Mouse (Mus musculus) spleen, adult 2 months (tissue): ENCODE measurements at regions not wholly inside any gene's neighbourhood (a gene's known extent, or its start where the extent isn't known, plus 50 kb on each side); places are given as distances from the start of the nearest gene placed in this dataset.

Source experiments
- DNase-seq, 2 experiments: peaks; one replicate each; pipeline versions ENCODE4 v3.0.0 to v3.0.0-alpha.2; 2012 to 2021; ENCODE audit warnings: low spot score in 2 of 2, low read depth in 1 of 2
- H3K27ac ChIP-seq: fragments of 200-500 bp; 2 replicates; pipeline ENCODE4 v1.5.1; 2012; ENCODE audit warnings: low read length, inconsistent platforms; ENCODE audit not compliant: insufficient read depth
- H3K27me3 ChIP-seq: fragments of 200-500 bp; 2 replicates; pipeline ENCODE4 v1.6.1; 2012; ENCODE audit warnings: mild to moderate bottlenecking, moderate library complexity, low read length, inconsistent platforms; ENCODE audit not compliant: control insufficient read depth, insufficient read depth
- H3K36me3 ChIP-seq: fragments of 200-500 bp; 2 replicates; pipeline ENCODE4 v1.6.1; 2012; ENCODE audit warnings: mild to moderate bottlenecking, low read length, inconsistent platforms; ENCODE audit not compliant: control insufficient read depth, insufficient read depth
- H3K4me1 ChIP-seq: fragments of 200-500 bp; 2 replicates; pipeline ENCODE4 v1.6.1; 2011; ENCODE audit warnings: inconsistent platforms; ENCODE audit not compliant: control insufficient read depth, insufficient read depth, insufficient read length
- H3K4me3 ChIP-seq: fragments of 200-500 bp; 2 replicates; pipeline ENCODE4 v1.5.1; 2011; ENCODE audit warnings: mild to moderate bottlenecking, inconsistent platforms; ENCODE audit not compliant: insufficient read depth, insufficient read length; ENCODE audit errors: extremely low read depth
- CTCF ChIP-seq: fragments of 200-500 bp; IDR thresholded peaks from 2 replicates; pipeline ENCODE4 v1.5.1; 2011; ENCODE audit warnings: mild to moderate bottlenecking, inconsistent platforms; ENCODE audit not compliant: insufficient read depth, insufficient read length, insufficient replicate concordance; ENCODE audit errors: extremely low read depth
- POLR2A ChIP-seq: fragments of 200-500 bp; IDR thresholded peaks from 2 replicates; pipeline ENCODE4 v1.6.1; 2011; ENCODE audit warnings: low read depth, low read length, inconsistent platforms
- WGBS: fragments of 180-500 bp; shearing (Covaris S2); methylation state at CpG from one replicate; pipeline ENCODE4 v1.1.7; 2018; 5-methylcytosine and 5-hydroxymethylcytosine counted together

- TF ChIP-seq POLR2A, result no peak
- no peak for TF ChIP-seq CTCF
- Histone ChIP-seq H3K27me3 (no peaks in the 10 kb centered on the region), H3K27ac (no peak overlapping the region), H3K4me3 (peak overlapping the region; percentile 35; the same call in 1 of the 2 replicates), H3K36me3 (no peaks in the 10 kb centered on the region), H3K4me1 (peaks cover 3% of the 10 kb centered on the region; the same call in 1 of the 2 replicates)
- WGBS, result 23% methylated on average over 12 of the region's 12 CpGs
- no peak for DNase-seq
Measured at GRCm38 (mm10) chr12:16185976-16186515, 369.3 kb upstream of the Trib2 start.

GRCm38 (mm10) chr12:16185431-16185923, 368.8 kb upstream of the Trib2 start:
- Histone ChIP-seq H3K4me3 (peak overlapping the region; percentile 35; the same call in 1 of the 2 replicates), H3K27me3 (no peaks in the 10 kb centered on the region), H3K4me1 (peaks cover 3% of the 10 kb centered on the region; the same call in 1 of the 2 replicates), H3K27ac (no peak overlapping the region), H3K36me3 (no peaks in the 10 kb centered on the region)
- peak; percentile 23 to 54 for DNase-seq
- TF ChIP-seq POLR2A (no peak), CTCF (no peak)
- 3% methylated on average over 14 of the region's 14 CpGs for WGBS

GRCm38 (mm10) chr12:16183055-16183454, 366.3 kb upstream of the Trib2 start:
- 30% methylated on average over 4 of the region's 4 CpGs for WGBS
- TF ChIP-seq POLR2A (no peak), CTCF (no peak)

GRCm38 (mm10) chr12:16181599-16181998, 364.9 kb upstream of the Trib2 start:
- no peaks in the 10 kb centered on the region for H3K36me3 ChIP-seq
- H3K4me1 ChIP-seq, result peaks cover 3% of the 10 kb centered on the region; the same call in 1 of the 2 replicates
- no peak overlapping the region for H3K4me3 ChIP-seq
- no peaks in the 10 kb centered on the region for H3K27me3 ChIP-seq
- no peak for DNase-seq
- H3K27ac ChIP-seq, result no peak overlapping the region
- WGBS, result 92% methylated on average over 5 of the region's 5 CpGs
- TF ChIP-seq POLR2A, result no peak
- TF ChIP-seq CTCF, result no peak

More at GRCm38 (mm10) chr12:16183055-16183454, 366.3 kb upstream of the Trib2 start:
- Histone ChIP-seq H3K36me3 (no peaks in the 10 kb centered on the region), H3K27ac (no peak overlapping the region), H3K4me1 (peaks cover 3% of the 10 kb centered on the region; the same call in 1 of the 2 replicates), H3K4me3 (no peak overlapping the region), H3K27me3 (no peaks in the 10 kb centered on the region)
- DNase-seq, result no peak

GRCm38 (mm10) chr12:16179897-16180296, 363.2 kb upstream of the Trib2 start:
- Histone ChIP-seq H3K4me1 (no peaks in the 10 kb centered on the region), H3K4me3 (no peak overlapping the region), H3K27ac (no peak overlapping the region), H3K27me3 (no peaks in the 10 kb centered on the region), H3K36me3 (no peaks in the 10 kb centered on the region)
- TF ChIP-seq CTCF (no peak), POLR2A (no peak)
- 88% methylated on average over 2 of the region's 2 CpGs for WGBS
- no peak for DNase-seq

GRCm38 (mm10) chr12:16176326-16176725, 359.6 kb upstream of the Trib2 start:
- no peak for DNase-seq
- Histone ChIP-seq H3K27ac (no peak overlapping the region), H3K4me1 (no peaks in the 10 kb centered on the region; the same call in 1 of the 2 replicates), H3K27me3 (no peaks in the 10 kb centered on the region), H3K4me3 (no peak overlapping the region), H3K36me3 (no peaks in the 10 kb centered on the region)
- no peak for TF ChIP-seq CTCF
- TF ChIP-seq POLR2A, result no peak
- WGBS, result 90% methylated on average over 1 of the region's 1 CpGs

GRCm38 (mm10) chr12:16172176-16172575, 355.5 kb upstream of the Trib2 start:
- no peak overlapping the region for H3K27ac ChIP-seq
- TF ChIP-seq POLR2A (no peak), CTCF (no peak)
- no peaks in the 10 kb centered on the region for H3K27me3 ChIP-seq
- no peaks in the 10 kb centered on the region for H3K36me3 ChIP-seq
- no peak overlapping the region for H3K4me3 ChIP-seq
- no peak for DNase-seq
- WGBS, result 88% methylated on average over 2 of the region's 2 CpGs
- H3K4me1 ChIP-seq, result peaks cover 2% of the 10 kb centered on the region; the same call in 1 of the 2 replicates
